Mouse (Mus musculus) liver, embryonic 14.5 days (tissue): Measurements from ENCODE around the gene Ttbk1. TPM values are rescaled to one million over a fixed set of nuclear protein-coding genes. Genes with fewer than 3 reads are reported as not detected.
A peak's percentile ranks its signal among the peaks of the same experiment; 100 is the strongest.

Experiments
- ATAC-seq: fragments of 200-750 bp; cut with Nextera tagmentation; 2 replicates; pipeline ENCODE4 v1.8.0; 2017; ENCODE audit warnings: moderate number of reproducible peaks, mild to moderate bottlenecking, moderate library complexity; ENCODE audit not compliant: insufficient read depth
- DNase-seq, 3 experiments: peaks; one replicate each; pipeline ENCODE4 v3.0.0-alpha.2; 2012 to 2013; ENCODE audit warnings: low read depth in 3 of 3, low spot score in 3 of 3
- H3K27ac ChIP-seq: fragments of 300-500 bp; sonication (generic); 2 replicates; pipeline ENCODE4 v1.5.1; 2014; ENCODE audit warnings: moderate library complexity, mild to moderate bottlenecking, control low read depth, inconsistent platforms
- H3K27me3 ChIP-seq: fragments of 300-500 bp; sonication (generic); 2 replicates; pipeline ENCODE4 v1.6.1; 2014; ENCODE audit warnings: mild to moderate bottlenecking, low read length, moderate library complexity; ENCODE audit not compliant: control insufficient read depth, insufficient read depth
- H3K36me3 ChIP-seq: fragments of 300-500 bp; sonication (generic); replicated peaks from 2 replicates; pipeline ENCODE4 v1.6.1; 2014; ENCODE audit warnings: low read depth; ENCODE audit not compliant: control insufficient read depth, insufficient read depth
- H3K4me1 ChIP-seq, 2 experiments: fragments of 200-500 bp in 1 of 2; fragments of 300-500 bp in 1 of 2; sonication (generic) in 1 of 2; replicated peaks; 2 replicates each; pipeline ENCODE4 v1.6.1; 2012 to 2014; ENCODE audit warnings: antibody characterized with exemption in 1 of 2, inconsistent platforms in 1 of 2, low read length in 1 of 2; ENCODE audit not compliant: control insufficient read depth in 2 of 2, insufficient read depth in 2 of 2
- H3K4me2 ChIP-seq: fragments of 300-500 bp; sonication (generic); 2 replicates; pipeline ENCODE4 v1.6.1; 2014; ENCODE audit warnings: low read depth, mild to moderate bottlenecking, control low read depth, moderate library complexity
- H3K4me3 ChIP-seq, 2 experiments: fragments of 200-500 bp in 1 of 2; fragments of 300-500 bp in 1 of 2; sonication (generic) in 1 of 2; 2 replicates each; pipeline ENCODE4 v1.5.1; 2012 to 2014; ENCODE audit warnings: low read depth in 2 of 2, low read length in 2 of 2, mild to moderate bottlenecking in 2 of 2, control low read depth in 1 of 2, inconsistent platforms in 1 of 2, moderate library complexity in 1 of 2; ENCODE audit not compliant: insufficient read depth in 1 of 2
- H3K9ac ChIP-seq: fragments of 300-500 bp; sonication (generic); replicated peaks from 2 replicates; pipeline ENCODE4 v1.6.1; 2014; ENCODE audit warnings: mild to moderate bottlenecking, control low read depth, moderate library complexity
- H3K9me3 ChIP-seq: fragments of 300-500 bp; sonication (generic); 2 replicates; pipeline ENCODE4 v1.6.1; 2016; ENCODE audit warnings: low read length, mixed read lengths; ENCODE audit not compliant: control insufficient read depth
- CTCF ChIP-seq: IDR thresholded peaks from 2 replicates; pipeline ENCODE4 v1.5.1; 2016; ENCODE audit warnings: antibody characterized with exemption, low read depth, control low read depth
- EP300 ChIP-seq: IDR thresholded peaks from 2 replicates; pipeline ENCODE4 v1.6.1; 2016; ENCODE audit warnings: antibody characterized with exemption, low read depth
- WGBS: fragments of 180-500 bp; shearing (Covaris S2); extraction: QIAGEN DNeasy Blood & Tissue Kit; methylation state at CpG from one replicate; pipeline ENCODE4 v1.1.7; 2014; ENCODE audit not compliant: insufficient replicate concordance; 5-methylcytosine and 5-hydroxymethylcytosine counted together
- polyA plus RNA-seq, 2 experiments: library from polyadenylated mRNA; depleted of rRNA in 1 of 2; stranded (reverse) in 1 of 2; unstranded in 1 of 2; fragments of >200 nt; fragmentation: Nextera tagmentation in 1 of 2; extraction: Ambion mirVana in 1 of 2; gene quantifications; 2 replicates each; pipeline versions ENCODE4 v1.2.1 to v1.2.3; 2012 to 2014

Gene Ttbk1
- polyA plus RNA-seq, 2 experiments: 0.02 TPM; not detected in 1

GRCm38 (mm10) chr17:46419717-46420116, 67.8 kb downstream of the Ttbk1 start:
- TF ChIP-seq CTCF (peak; percentile 24; the same call in 1 of the 2 replicates), EP300 (no peak)
- Histone ChIP-seq H3K36me3 (no peaks in the 10 kb centered on the region), H3K4me3 (no peak overlapping the region), H3K27me3 (no peaks in the 10 kb centered on the region), H3K27ac (no peak overlapping the region), H3K4me1 (no peaks in the 10 kb centered on the region), H3K4me2 (no peak overlapping the region), H3K9me3 (no peaks in the 10 kb centered on the region), H3K9ac (no peak overlapping the region)
- ATAC-seq (no peak), DNase-seq (no peak)

DNA sequence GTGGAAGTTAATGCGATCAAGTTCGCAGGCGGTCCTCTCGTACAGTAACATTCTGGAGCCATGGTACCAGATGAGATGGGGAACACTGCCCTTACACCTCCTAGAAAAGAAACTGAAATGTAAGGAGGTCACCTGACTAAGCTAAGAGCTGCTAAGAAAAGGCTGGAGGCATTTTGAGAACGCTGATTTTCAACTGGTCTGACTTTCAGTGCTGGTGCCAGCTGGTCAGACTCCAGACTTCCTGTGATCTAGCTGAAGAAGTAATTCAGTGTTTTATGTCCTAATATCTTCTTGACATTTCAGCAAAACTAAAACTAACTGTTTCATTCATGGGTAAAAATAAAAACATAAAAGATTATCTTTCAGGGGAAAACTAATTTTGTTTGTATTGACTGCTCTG, 68.8 kb downstream of the Ttbk1 start:
- ATAC-seq: no peak
- no peak overlapping the region for H3K4me2 ChIP-seq

GRCm38 (mm10) chr17:46408478-46408877, 79.0 kb downstream of the Ttbk1 start:
- TF ChIP-seq EP300 (no peak), CTCF (peak; percentile 36; the same call in 1 of the 2 replicates)
- no peaks in the 10 kb centered on the region; the same call in 1 of the 2 replicates for H3K36me3 ChIP-seq

More for the DNA sequence above, 68.8 kb downstream of the Ttbk1 start:
- Histone ChIP-seq H3K4me3 (no peak overlapping the region), H3K9ac (no peak overlapping the region), H3K27ac (no peak overlapping the region), H3K27me3 (no peaks in the 10 kb centered on the region), H3K9me3 (no peaks in the 10 kb centered on the region), H3K36me3 (no peaks in the 10 kb centered on the region), H3K4me1 (no peaks in the 10 kb centered on the region)
- no peak for DNase-seq
- no peak for TF ChIP-seq EP300
- WGBS: 73% methylated on average over 5 of the region's 5 CpGs

DNA sequence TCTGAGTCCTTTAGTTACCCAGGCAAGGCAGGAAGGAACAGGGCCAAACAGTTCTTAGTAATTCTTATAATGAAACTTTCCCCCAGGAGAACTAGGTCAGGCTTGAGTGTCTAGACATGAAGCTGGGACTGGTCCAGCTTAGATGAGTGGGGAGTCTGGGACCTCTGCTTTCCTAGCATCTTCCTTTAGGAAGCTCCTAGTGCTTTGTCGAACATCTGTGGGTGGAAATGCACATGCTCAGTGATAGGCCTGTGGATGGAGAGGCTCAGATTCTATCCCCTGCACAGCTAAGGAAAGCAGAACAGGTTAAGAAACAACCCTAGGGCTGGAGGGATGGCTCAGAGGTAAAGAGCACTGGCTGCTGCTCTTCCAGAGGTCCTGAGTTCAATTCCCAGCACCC, 92.8 kb downstream of the Ttbk1 start:
- 64% methylated on average over 1 of the region's 1 CpGs for WGBS

More at GRCm38 (mm10) chr17:46408478-46408877, 79.0 kb downstream of the Ttbk1 start:
- no peaks in the 10 kb centered on the region for H3K9me3 ChIP-seq
- DNase-seq: no peak
- no peak for ATAC-seq
- no peak overlapping the region for H3K4me3 ChIP-seq
- no peak overlapping the region for H3K9ac ChIP-seq
- WGBS: 43% methylated on average over 3 of the region's 3 CpGs
- no peaks in the 10 kb centered on the region for H3K4me1 ChIP-seq
- no peak overlapping the region for H3K27ac ChIP-seq
- H3K27me3 ChIP-seq: no peaks in the 10 kb centered on the region
- no peak overlapping the region for H3K4me2 ChIP-seq

DNA sequence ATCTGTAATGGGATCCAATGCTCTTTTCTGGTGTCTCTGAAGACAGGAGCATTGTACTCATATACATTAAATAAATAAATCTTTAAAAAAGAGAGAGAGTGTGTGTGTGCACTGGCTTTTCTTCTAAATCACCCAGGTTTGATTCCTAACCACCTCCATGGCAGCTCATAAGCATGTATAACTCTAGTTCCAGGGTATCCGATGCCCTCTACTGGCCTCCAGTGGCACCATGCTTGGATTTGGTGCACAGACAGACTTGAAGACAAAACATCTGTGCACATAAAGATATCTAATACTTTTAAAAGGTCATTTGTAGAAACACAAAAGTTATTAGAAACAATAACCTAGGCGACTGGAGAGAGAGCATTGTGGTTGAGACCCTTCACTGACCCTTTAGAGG, 94.5 kb downstream of the Ttbk1 start:
- DNase-seq (no peak), ATAC-seq (no peak)
- Histone ChIP-seq H3K36me3 (no peaks in the 10 kb centered on the region; the same call in 1 of the 2 replicates), H3K4me3 (no peak overlapping the region), H3K9me3 (no peaks in the 10 kb centered on the region), H3K27ac (no peak overlapping the region), H3K4me2 (no peak overlapping the region), H3K4me1 (no peaks in the 10 kb centered on the region), H3K9ac (no peak overlapping the region), H3K27me3 (no peaks in the 10 kb centered on the region)
- 31% methylated on average over 2 of the region's 2 CpGs for WGBS
- TF ChIP-seq CTCF (peak; percentile 70), EP300 (no peak)

More for the DNA sequence above, 92.8 kb downstream of the Ttbk1 start:
- Histone ChIP-seq H3K4me1 (no peaks in the 10 kb centered on the region), H3K27me3 (no peaks in the 10 kb centered on the region), H3K4me3 (no peak overlapping the region), H3K9me3 (no peaks in the 10 kb centered on the region), H3K4me2 (no peak overlapping the region), H3K36me3 (no peaks in the 10 kb centered on the region; the same call in 1 of the 2 replicates), H3K9ac (no peak overlapping the region), H3K27ac (no peak overlapping the region)
- ATAC-seq: no peak
- TF ChIP-seq CTCF: no peak
- TF ChIP-seq EP300: no peak
- no peak for DNase-seq

Other genes with a start within 250 kb of the Ttbk1 start
- gene Polr1c, start 239.6 kb downstream of the Ttbk1 start, polyA plus RNA-seq (2012; rRNA removed): 29.7 and 40.8 TPM in 2 replicates
- gene Polr1c, start 239.6 kb downstream of the Ttbk1 start, polyA plus RNA-seq (2014; fragmentation: Nextera tagmentation; extraction: Ambion mirVana): 37.3 and 42.5 TPM in 2 replicates
- gene Yipf3, start 239.6 kb downstream of the Ttbk1 start, polyA plus RNA-seq (2012; rRNA removed): 22.4 and 23.2 TPM in 2 replicates
- 38.1 and 42.5 TPM in 2 replicates for gene Yipf3, start 239.6 kb downstream of the Ttbk1 start, polyA plus RNA-seq (2014; fragmentation: Nextera tagmentation; extraction: Ambion mirVana)
- 0.11 and 0.17 TPM in 2 replicates for gene Lrrc73, start 234.1 kb downstream of the Ttbk1 start, polyA plus RNA-seq (2012; rRNA removed)
- 0.08 TPM in 1 of 2 replicates, not detected in the other for gene Lrrc73, start 234.1 kb downstream of the Ttbk1 start, polyA plus RNA-seq (2014; fragmentation: Nextera tagmentation; extraction: Ambion mirVana)
- 11.0 and 12.0 TPM in 2 replicates for gene Tjap1, start 204.6 kb downstream of the Ttbk1 start, polyA plus RNA-seq (2012; rRNA removed)
- 7.7 and 8.5 TPM in 2 replicates for gene Tjap1, start 204.6 kb downstream of the Ttbk1 start, polyA plus RNA-seq (2014; fragmentation: Nextera tagmentation; extraction: Ambion mirVana)
- 0.02 and 0.13 TPM in 2 replicates for gene Dlk2, start 190.3 kb downstream of the Ttbk1 start, polyA plus RNA-seq (2012; rRNA removed)
- gene Dlk2, start 190.3 kb downstream of the Ttbk1 start, polyA plus RNA-seq (2014; fragmentation: Nextera tagmentation; extraction: Ambion mirVana): not detected in 2 replicates
- gene Abcc10, start 159.3 kb downstream of the Ttbk1 start, polyA plus RNA-seq (2012; rRNA removed): 1.7 TPM in 2 replicates
- gene Abcc10, start 159.3 kb downstream of the Ttbk1 start, polyA plus RNA-seq (2014; fragmentation: Nextera tagmentation; extraction: Ambion mirVana): 0.90 and 0.94 TPM in 2 replicates
- 1.1 and 2.1 TPM in 2 replicates for gene Zfp318, start 103.9 kb downstream of the Ttbk1 start, polyA plus RNA-seq (2012; rRNA removed)
- gene Zfp318, start 103.9 kb downstream of the Ttbk1 start, polyA plus RNA-seq (2014; fragmentation: Nextera tagmentation; extraction: Ambion mirVana): 1.5 and 1.9 TPM in 2 replicates
- gene Crip3, start 58.7 kb downstream of the Ttbk1 start, polyA plus RNA-seq (2012; rRNA removed): 0.05 TPM in 1 of 2 replicates, not detected in the other
- not detected in 2 replicates for gene Crip3, start 58.7 kb downstream of the Ttbk1 start, polyA plus RNA-seq (2014; fragmentation: Nextera tagmentation; extraction: Ambion mirVana)
- 0.03 and 0.04 TPM in 2 replicates for gene Slc22a7, start 49.2 kb downstream of the Ttbk1 start, polyA plus RNA-seq (2012; rRNA removed)
- gene Slc22a7, start 49.2 kb downstream of the Ttbk1 start, polyA plus RNA-seq (2014; fragmentation: Nextera tagmentation; extraction: Ambion mirVana): 0.09 TPM in 1 of 2 replicates, not detected in the other
- gene Dnph1, start 9.0 kb upstream of the Ttbk1 start, polyA plus RNA-seq (2012; rRNA removed): 12.0 and 14.0 TPM in 2 replicates
- 20.0 and 24.2 TPM in 2 replicates for gene Dnph1, start 9.0 kb upstream of the Ttbk1 start, polyA plus RNA-seq (2014; fragmentation: Nextera tagmentation; extraction: Ambion mirVana)
- gene Cul9, start 58.7 kb upstream of the Ttbk1 start, polyA plus RNA-seq (2012; rRNA removed): 0.59 and 0.92 TPM in 2 replicates
- 0.34 and 0.46 TPM in 2 replicates for gene Cul9, start 58.7 kb upstream of the Ttbk1 start, polyA plus RNA-seq (2014; fragmentation: Nextera tagmentation; extraction: Ambion mirVana)
- gene Srf, start 68.5 kb upstream of the Ttbk1 start, polyA plus RNA-seq (2012; rRNA removed): 16.0 and 22.0 TPM in 2 replicates
- 2.5 and 2.6 TPM in 2 replicates for gene Srf, start 68.5 kb upstream of the Ttbk1 start, polyA plus RNA-seq (2014; fragmentation: Nextera tagmentation; extraction: Ambion mirVana)
- 3.6 and 3.7 TPM in 2 replicates for gene Ptk7, start 141.8 kb upstream of the Ttbk1 start, polyA plus RNA-seq (2012; rRNA removed)
- 3.0 and 3.4 TPM in 2 replicates for gene Ptk7, start 141.8 kb upstream of the Ttbk1 start, polyA plus RNA-seq (2014; fragmentation: Nextera tagmentation; extraction: Ambion mirVana)
- gene Klc4, start 158.3 kb upstream of the Ttbk1 start, polyA plus RNA-seq (2012; rRNA removed): 3.4 and 3.5 TPM in 2 replicates
- gene Klc4, start 158.3 kb upstream of the Ttbk1 start, polyA plus RNA-seq (2014; fragmentation: Nextera tagmentation; extraction: Ambion mirVana): 5.2 and 5.5 TPM in 2 replicates
- gene Mrpl2, start 158.6 kb upstream of the Ttbk1 start, polyA plus RNA-seq (2012; rRNA removed): 36.1 and 46.6 TPM in 2 replicates
- 84.6 and 91.0 TPM in 2 replicates for gene Mrpl2, start 158.6 kb upstream of the Ttbk1 start, polyA plus RNA-seq (2014; fragmentation: Nextera tagmentation; extraction: Ambion mirVana)
- gene Cul7, start 162.7 kb upstream of the Ttbk1 start, polyA plus RNA-seq (2012; rRNA removed): 11.3 and 14.9 TPM in 2 replicates
- 7.1 and 8.3 TPM in 2 replicates for gene Cul7, start 162.7 kb upstream of the Ttbk1 start, polyA plus RNA-seq (2014; fragmentation: Nextera tagmentation; extraction: Ambion mirVana)
- 16.4 and 20.3 TPM in 2 replicates for gene Rrp36, start 186.7 kb upstream of the Ttbk1 start, polyA plus RNA-seq (2012; rRNA removed)
- 11.4 and 14.0 TPM in 2 replicates for gene Rrp36, start 186.7 kb upstream of the Ttbk1 start, polyA plus RNA-seq (2014; fragmentation: Nextera tagmentation; extraction: Ambion mirVana)
- 27.3 and 34.4 TPM in 2 replicates for gene Mea1, start 191.1 kb upstream of the Ttbk1 start, polyA plus RNA-seq (2012; rRNA removed)
- 61.7 and 62.4 TPM in 2 replicates for gene Mea1, start 191.1 kb upstream of the Ttbk1 start, polyA plus RNA-seq (2014; fragmentation: Nextera tagmentation; extraction: Ambion mirVana)
- 40.2 and 41.5 TPM in 2 replicates for gene Klhdc3, start 193.2 kb upstream of the Ttbk1 start, polyA plus RNA-seq (2012; rRNA removed)
- 46.3 and 49.4 TPM in 2 replicates for gene Klhdc3, start 193.2 kb upstream of the Ttbk1 start, polyA plus RNA-seq (2014; fragmentation: Nextera tagmentation; extraction: Ambion mirVana)
- gene Ppp2r5d, start 217.4 kb upstream of the Ttbk1 start, polyA plus RNA-seq (2012; rRNA removed): 21.3 and 24.1 TPM in 2 replicates
- 23.6 and 24.4 TPM in 2 replicates for gene Ppp2r5d, start 217.4 kb upstream of the Ttbk1 start, polyA plus RNA-seq (2014; fragmentation: Nextera tagmentation; extraction: Ambion mirVana)
- gene Pex6, start 223.8 kb upstream of the Ttbk1 start, polyA plus RNA-seq (2012; rRNA removed): 9.3 and 9.6 TPM in 2 replicates
- gene Pex6, start 223.8 kb upstream of the Ttbk1 start, polyA plus RNA-seq (2014; fragmentation: Nextera tagmentation; extraction: Ambion mirVana): 5.3 and 7.1 TPM in 2 replicates
- gene Gnmt, start 241.5 kb upstream of the Ttbk1 start, polyA plus RNA-seq (2012; rRNA removed): 15.7 and 18.3 TPM in 2 replicates
- 30.8 and 31.2 TPM in 2 replicates for gene Gnmt, start 241.5 kb upstream of the Ttbk1 start, polyA plus RNA-seq (2014; fragmentation: Nextera tagmentation; extraction: Ambion mirVana)